Mouse (Mus musculus): Measurements from ENCODE around the gene Slc8a3.

Gene Slc8a3

DNA sequence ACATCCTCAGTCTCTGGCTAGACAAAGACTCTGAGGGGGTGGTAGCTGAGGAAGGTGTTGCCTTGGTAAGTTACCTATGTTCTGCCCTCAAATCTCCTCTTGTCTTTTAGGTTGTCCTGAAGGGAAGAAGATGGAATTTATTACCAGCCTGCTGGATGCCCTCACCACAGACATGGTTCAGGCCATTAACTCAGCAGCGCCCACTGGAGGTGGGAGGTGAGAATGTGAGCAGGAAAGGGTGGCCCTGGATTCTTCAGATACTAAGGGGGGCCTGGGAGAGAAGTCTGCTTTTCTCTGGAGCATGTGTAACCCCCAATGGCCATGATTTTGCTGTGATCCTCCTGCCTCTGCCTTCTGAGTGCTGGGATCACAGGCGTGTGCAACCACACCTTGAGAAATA, 162.9 kb downstream of the Slc8a3 start:
- TF ChIP-seq GATA4 (IDR thresholded peaks at IDR 0.05; ENCODE audit: insufficient replicate concordance, low read length), result no peak

DNA sequence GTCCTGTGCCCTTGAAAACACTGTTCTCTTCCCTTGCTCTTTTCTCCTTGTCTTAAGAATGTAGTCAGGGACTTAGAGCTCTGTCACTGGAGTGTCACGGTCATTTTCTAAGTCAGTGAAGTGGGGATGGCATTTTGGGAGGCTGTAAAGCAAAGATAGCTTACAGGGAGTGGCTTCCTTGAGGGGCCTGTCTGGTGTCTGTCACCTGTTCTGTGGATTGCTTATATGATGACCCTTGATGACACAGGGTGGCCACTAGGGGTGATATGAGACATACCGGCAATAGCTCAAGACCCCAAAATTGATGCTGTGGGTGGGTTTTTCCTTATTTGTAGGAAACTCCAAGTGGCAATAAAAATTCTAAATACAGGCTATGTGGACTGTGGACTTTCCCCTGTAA, 164.5 kb downstream of the Slc8a3 start:
- no peak for TF ChIP-seq GATA4 (IDR thresholded peaks at IDR 0.05; ENCODE audit: insufficient replicate concordance, low read length)

- no peak for TF ChIP-seq GATA4 (IDR thresholded peaks at IDR 0.05; ENCODE audit: insufficient replicate concordance, low read length)
These were observed 164.9 kb downstream of the Slc8a3 start for GRCm38 (mm10) chr12:81168031-81168430.

GRCm38 (mm10) chr12:81167142-81167541, 165.8 kb downstream of the Slc8a3 start:
- TF ChIP-seq GATA4 (IDR thresholded peaks at IDR 0.05; ENCODE audit: insufficient replicate concordance, low read length), result no peak

DNA sequence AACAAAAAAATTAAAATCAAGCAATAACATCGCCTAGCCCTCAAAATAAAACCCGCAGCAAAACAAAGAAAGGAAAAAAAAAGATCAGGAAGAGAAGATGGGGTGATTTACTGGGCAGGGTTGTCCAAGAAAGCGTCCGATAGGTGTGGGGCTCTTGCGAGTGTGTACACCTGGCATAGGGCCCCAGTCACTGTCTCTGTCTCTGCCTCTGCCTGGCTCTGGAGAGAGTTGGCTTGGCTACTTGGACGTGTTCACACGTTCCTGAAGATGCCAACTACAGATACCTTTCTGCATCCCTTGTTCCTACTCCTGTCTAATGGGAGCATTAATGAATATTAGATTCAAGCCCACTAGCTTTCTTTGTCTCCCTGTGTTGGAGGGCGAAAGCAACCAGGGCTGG, 166.4 kb downstream of the Slc8a3 start:
- TF ChIP-seq GATA4 (IDR thresholded peaks at IDR 0.05; ENCODE audit: insufficient replicate concordance, low read length), result no peak

DNA sequence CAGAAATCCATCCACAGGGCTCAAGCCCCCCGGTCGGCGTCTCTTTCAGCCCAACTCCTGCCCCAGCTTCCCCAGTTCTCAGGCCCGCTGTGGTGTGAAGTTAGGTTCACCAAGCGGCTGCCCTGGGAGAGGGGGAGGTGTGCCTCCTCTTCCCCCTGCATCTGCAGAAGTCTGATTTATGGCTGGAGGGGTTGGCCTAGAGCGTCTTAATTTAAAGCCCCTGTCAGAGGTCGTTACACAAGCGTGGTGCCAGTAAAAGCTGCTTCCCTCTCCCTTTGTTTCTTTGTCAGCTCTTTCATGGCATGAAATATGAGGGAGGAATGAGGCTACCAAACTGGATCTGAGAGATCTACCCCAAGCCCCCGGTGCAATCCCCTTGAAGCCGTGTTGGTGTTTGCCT, 166.9 kb downstream of the Slc8a3 start:
- no peak for TF ChIP-seq GATA4 (IDR thresholded peaks at IDR 0.05; ENCODE audit: insufficient replicate concordance, low read length)

GRCm38 (mm10) chr12:81163566-81163965, 169.4 kb downstream of the Slc8a3 start:
- TF ChIP-seq GATA4 (IDR thresholded peaks at IDR 0.05; ENCODE audit: insufficient replicate concordance, low read length), result no peak

DNA sequence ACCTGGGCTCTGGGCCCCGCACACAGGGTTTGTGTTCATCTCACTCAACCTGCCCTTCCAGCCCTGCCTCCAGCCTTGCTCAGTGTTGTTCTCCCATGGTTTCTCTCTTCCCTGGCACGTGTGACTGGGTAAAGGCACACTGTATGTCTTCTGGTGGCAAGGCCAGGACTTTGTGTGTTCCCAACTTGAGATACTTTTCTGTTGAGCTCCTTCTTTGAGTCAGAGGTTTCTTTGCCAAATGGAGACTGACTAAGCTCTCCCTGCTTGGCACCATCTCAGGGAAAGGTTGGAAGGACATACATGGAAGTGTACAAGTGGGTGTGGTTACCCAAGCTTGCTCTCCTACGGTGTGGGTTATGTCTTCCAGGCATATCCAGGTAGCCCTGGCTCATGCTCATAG, 169.8 kb downstream of the Slc8a3 start:
- no peak for TF ChIP-seq GATA4 (IDR thresholded peaks at IDR 0.05; ENCODE audit: insufficient replicate concordance, low read length)

GRCm38 (mm10) chr12:81161282-81161681, 171.7 kb downstream of the Slc8a3 start:
- no peak for TF ChIP-seq GATA4 (IDR thresholded peaks at IDR 0.05; ENCODE audit: insufficient replicate concordance, low read length)

DNA sequence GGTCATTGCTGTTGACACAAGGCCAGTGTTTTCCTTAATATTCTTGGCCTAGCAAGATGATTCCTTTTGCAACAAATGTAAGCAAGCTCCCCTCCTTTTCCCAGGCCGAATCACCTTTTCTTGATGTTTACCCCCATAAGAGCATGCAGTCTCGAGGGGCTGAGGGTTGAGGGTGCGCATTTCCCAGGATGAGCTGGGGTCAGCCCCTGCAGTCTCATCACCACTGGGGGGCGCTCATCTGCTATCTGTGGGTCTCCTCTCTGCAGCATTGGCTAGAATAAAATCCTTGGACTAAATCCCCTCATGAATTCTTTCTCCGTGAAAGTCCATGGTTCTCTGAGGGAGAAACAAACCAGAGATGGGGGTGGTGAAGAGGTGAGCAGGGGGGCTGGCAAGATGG, 172.1 kb downstream of the Slc8a3 start:
- TF ChIP-seq GATA4 (IDR thresholded peaks at IDR 0.05; ENCODE audit: insufficient replicate concordance, low read length), result no peak

GRCm38 (mm10) chr12:81160425-81160824, 172.6 kb downstream of the Slc8a3 start:
- no peak for TF ChIP-seq GATA4 (IDR thresholded peaks at IDR 0.05; ENCODE audit: insufficient replicate concordance, low read length)

DNA sequence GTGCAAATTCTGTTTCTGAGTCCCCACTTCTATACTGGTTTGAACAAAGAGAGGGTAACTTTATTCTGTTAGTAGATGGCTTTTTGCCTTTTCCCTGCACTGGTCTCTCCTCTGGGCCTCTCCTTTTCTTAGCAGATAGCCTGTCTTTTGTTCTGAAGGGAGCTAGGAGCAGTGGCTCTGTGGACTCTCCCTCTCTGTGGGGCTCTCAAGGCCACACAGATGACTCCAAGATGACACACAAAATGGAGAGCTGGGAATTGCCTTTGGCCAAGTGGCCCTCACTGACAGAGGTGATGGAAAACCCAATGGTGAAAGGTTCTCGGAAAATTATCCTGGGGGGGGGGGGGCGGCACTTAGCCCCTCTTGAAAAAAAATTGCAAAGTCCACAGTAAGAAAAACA, 173.0 kb downstream of the Slc8a3 start:
- TF ChIP-seq GATA4 (IDR thresholded peaks at IDR 0.05; ENCODE audit: insufficient replicate concordance, low read length), result no peak

DNA sequence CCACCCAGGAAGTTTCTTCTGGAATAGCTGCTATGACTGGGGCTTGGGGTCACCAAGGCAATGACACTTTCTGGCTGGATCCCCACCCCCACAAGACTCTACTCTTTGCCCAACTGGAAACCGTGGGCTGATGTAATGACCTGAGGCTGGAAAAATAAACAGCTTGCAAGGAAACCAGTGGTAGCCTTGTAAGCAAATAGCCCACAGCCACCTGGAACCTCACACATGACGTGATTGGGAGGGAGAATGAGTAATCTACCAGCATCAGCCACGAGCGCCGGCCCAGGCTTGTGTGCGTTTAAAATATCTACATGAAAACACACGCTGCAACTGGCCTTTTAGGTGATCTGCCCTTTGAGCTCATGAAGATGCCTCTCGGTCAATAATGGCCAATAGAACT, 176.1 kb downstream of the Slc8a3 start:
- no peak for TF ChIP-seq GATA4 (IDR thresholded peaks at IDR 0.05; ENCODE audit: insufficient replicate concordance, low read length)

DNA sequence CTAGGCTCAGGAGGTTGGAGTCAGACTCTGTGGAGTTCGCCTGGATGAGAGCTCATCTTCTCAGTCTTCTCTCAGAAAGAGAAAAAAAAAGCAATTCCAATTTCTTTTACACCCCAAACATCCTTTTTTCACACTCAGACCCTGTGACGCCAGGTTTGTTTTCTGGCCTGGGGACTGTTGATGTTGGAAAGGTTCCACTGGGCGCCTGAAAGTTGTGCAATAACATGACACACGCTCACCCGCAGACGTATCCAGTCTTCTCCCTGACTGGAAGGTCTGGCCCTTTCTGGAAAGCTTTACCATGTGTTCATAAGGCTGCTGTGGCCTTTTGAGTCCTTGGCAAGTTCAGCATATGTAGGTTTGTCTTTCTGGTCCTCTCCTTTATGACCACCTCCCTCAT, 177.3 kb downstream of the Slc8a3 start:
- TF ChIP-seq GATA4 (IDR thresholded peaks at IDR 0.05; ENCODE audit: insufficient replicate concordance, low read length), result no peak

DNA sequence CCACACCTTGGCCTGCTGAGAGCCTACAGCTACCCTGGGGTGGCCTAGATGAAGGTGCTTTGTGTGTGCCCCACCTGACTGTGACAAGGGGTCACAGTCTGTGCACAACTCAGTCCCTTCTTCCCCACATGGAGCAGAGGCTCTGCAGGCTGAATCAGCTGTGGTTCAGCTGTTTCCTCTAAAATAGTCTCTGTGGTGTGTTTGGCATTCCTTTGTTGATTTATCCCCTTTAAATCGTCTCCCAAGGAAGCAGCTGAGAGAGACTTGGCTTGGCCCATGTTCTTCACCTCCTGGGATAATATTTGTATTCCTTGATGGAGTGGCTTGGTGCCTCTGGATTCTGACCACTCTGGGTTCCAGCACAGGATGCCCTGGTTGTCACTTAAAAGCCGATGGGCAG, 180.9 kb downstream of the Slc8a3 start:
- no peak for TF ChIP-seq GATA4 (IDR thresholded peaks at IDR 0.05; ENCODE audit: insufficient replicate concordance, low read length)

DNA sequence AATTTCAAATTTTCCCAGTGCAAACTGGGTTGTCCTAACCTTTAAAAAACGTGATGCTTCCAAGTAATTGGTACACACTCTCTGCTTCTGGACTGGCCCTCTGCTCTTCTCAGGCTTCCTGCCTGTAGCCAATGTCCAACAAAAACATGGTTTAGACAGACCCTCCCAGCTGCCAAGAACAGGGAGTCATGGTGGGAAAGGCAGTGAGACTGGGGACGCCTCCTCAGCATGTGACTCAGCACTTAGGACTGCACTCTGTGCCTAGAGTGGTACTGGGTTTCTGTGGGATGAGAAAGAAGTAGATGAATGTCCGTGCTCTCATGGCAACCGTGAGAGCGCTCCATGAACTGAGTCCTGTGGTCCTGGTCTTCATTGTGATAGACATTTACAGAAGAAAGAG, 182.1 kb downstream of the Slc8a3 start:
- no peak for TF ChIP-seq GATA4 (IDR thresholded peaks at IDR 0.05; ENCODE audit: insufficient replicate concordance, low read length)

- TF ChIP-seq GATA4 (IDR thresholded peaks at IDR 0.05; ENCODE audit: insufficient replicate concordance, low read length), result no peak
These were observed 185.0 kb downstream of the Slc8a3 start for GRCm38 (mm10) chr12:81147956-81148355.

All from liver, adult (tissue).